Mouse (Mus musculus) lung, adult 2 months (tissue): ENCODE data around the gene Entpd3.

Experiments
- CTCF ChIP-seq: fragments of 200-500 bp; IDR thresholded peaks from 2 replicates; pipeline ENCODE4 v1.5.1; 2011; ENCODE audit warnings: mild to moderate bottlenecking, low read length, control low read depth; ENCODE audit not compliant: insufficient read depth
- POLR2A ChIP-seq: fragments of 200-500 bp; IDR thresholded peaks from 2 replicates; pipeline ENCODE4 v1.6.1; 2011; ENCODE audit warnings: low read depth, mild to moderate bottlenecking, control low read depth, low read length, borderline replicate concordance; ENCODE audit errors: extremely low read depth

DNA sequence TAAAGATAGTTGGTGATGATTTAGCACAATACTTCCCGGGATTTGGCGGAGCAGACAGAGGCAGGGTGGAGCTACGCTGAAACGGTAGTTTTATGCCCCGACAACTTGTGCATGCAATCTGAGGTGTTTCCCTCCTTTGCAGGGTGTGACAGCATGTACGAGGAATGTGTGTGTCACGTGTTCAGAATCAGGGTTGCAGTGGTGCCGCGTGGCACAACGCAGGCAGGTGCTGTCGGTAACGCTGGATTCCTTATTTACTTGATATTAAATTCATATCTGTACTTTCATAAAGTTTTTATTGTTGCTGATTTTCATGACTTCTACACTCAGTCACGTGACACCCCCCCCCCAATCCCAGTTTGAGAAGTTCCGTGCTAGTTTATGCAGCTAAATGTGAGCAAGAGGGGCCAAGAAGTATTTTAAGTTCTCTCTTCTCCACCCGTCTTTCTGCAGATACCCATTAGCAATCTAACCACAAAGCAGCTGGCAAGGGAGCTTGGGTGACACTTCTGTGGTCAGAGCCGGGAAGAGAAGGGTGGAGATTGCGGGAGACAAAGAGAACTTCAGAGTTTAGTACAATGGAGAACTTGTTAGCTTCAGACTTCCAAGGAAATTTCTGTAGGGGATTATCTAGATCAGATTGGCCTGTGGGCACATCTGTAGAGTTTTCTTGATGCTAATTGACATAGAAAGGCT, 10.7 kb upstream of the Entpd3 start:
- no peak for TF ChIP-seq CTCF
- no peak for TF ChIP-seq POLR2A
